Mouse (Mus musculus): ENCODE results near the gene Cdh20. TPM values are rescaled to one million over a fixed set of nuclear protein-coding genes. Genes with fewer than 3 reads are reported as not detected.

The Cdh20 gene
- total and polyA plus RNA-seq, 3 experiments, result not detected

GRCm38 (mm10) chr1:104957046-104957445 is 188.7 kb downstream of the Cdh20 start:
- no peak for DNase-seq (ENCODE audit: extremely low read depth)
- Histone ChIP-seq H3K27ac (ENCODE audit: insufficient read depth, low read depth) (no peak overlapping the region), H3K9ac (ENCODE audit: insufficient read depth, low read depth) (no peak overlapping the region), H3K4me1 (ENCODE audit: control insufficient read depth in 1 of 2, insufficient read depth in 2 of 2) (no peaks in the 10 kb centered on the region), H3K9me3 (replicated peaks; ENCODE audit: low read length) (no peaks in the 10 kb centered on the region), H3K36me3 (replicated peaks in 1 of 2; ENCODE audit: control insufficient read depth in 1 of 2, insufficient read depth in 1 of 2, low read length in 1 of 2) (no peaks in the 10 kb centered on the region), H3K4me2 (ENCODE audit: insufficient read depth, low read depth, poor library complexity, severe bottlenecking) (no peak overlapping the region), H3K79me2 (replicated peaks; ENCODE audit: control insufficient read depth, extremely low read depth, insufficient read depth, poor library complexity, severe bottlenecking) (no peaks in the 10 kb centered on the region), H3K4me3 (replicated peaks in 1 of 3; ENCODE audit: low read depth in 2 of 3, low read length in 2 of 3, poor library complexity in 1 of 3) (no peak overlapping the region), H3K27me3 (replicated peaks) (peaks cover 13% of the 10 kb centered on the region)
- TF ChIP-seq EP300 (IDR thresholded peaks at IDR 0.05; ENCODE audit: low read length) (no peak), ZMIZ1 (IDR thresholded peaks at IDR 0.05; ENCODE audit: low read depth, low read length) (no peak), HCFC1 (IDR thresholded peaks at IDR 0.05; ENCODE audit: low read depth, low read length) (no peak)
- dilution Hi-C loops (cut with MboI; ENCODE audit: extremely low pct_ligation_motif_present, extremely low pct_unique_long_range_greater_than_20kb, low sequenced_read_pairs), result no loop called here
- in situ Hi-C loops (cut with MboI; ENCODE audit: low pct_ligation_motif_present, low pct_unique_long_range_greater_than_20kb, low sequenced_read_pairs), result no loop called here

- no peaks in the 10 kb centered on the region for H3K4me1 ChIP-seq (ENCODE audit: control insufficient read depth in 1 of 2, insufficient read depth in 2 of 2)
- H3K27me3 ChIP-seq (replicated peaks), result peaks cover 8% of the 10 kb centered on the region
- H3K9me3 ChIP-seq (replicated peaks; ENCODE audit: low read length), result no peaks in the 10 kb centered on the region
- no peak overlapping the region for H3K9ac ChIP-seq (ENCODE audit: insufficient read depth, low read depth)
- in situ Hi-C loops (cut with MboI; ENCODE audit: low pct_ligation_motif_present, low pct_unique_long_range_greater_than_20kb, low sequenced_read_pairs) (no loop called here), dilution Hi-C loops (cut with MboI; ENCODE audit: extremely low pct_ligation_motif_present, extremely low pct_unique_long_range_greater_than_20kb, low sequenced_read_pairs) (no loop called here)
- no peak overlapping the region for H3K4me3 ChIP-seq (replicated peaks in 1 of 3; ENCODE audit: low read depth in 2 of 3, low read length in 2 of 3, poor library complexity in 1 of 3)
- no peaks in the 10 kb centered on the region for H3K79me2 ChIP-seq (replicated peaks; ENCODE audit: control insufficient read depth, extremely low read depth, insufficient read depth, poor library complexity, severe bottlenecking)
- TF ChIP-seq CHD2 (IDR thresholded peaks at IDR 0.05; ENCODE audit: low read length), result no peak
- no peak for TF ChIP-seq HCFC1 (IDR thresholded peaks at IDR 0.05; ENCODE audit: low read depth, low read length)
- TF ChIP-seq TBP (conservative IDR thresholded peaks at IDR 0.05; ENCODE audit: low read depth, low read length), result no peak
- TF ChIP-seq USF1 (IDR thresholded peaks at IDR 0.05; ENCODE audit: low read depth, low read length), result no peak
- no peak for TF ChIP-seq POLR2A (IDR thresholded peaks at IDR 0.05; ENCODE audit: low read depth, low read length)
- TF ChIP-seq NRF1 (IDR thresholded peaks at IDR 0.05; ENCODE audit: low read depth, low read length), result no peak
- TF ChIP-seq USF2 (conservative IDR thresholded peaks at IDR 0.05; ENCODE audit: low read depth, low read length), result no peak
- no peak for TF ChIP-seq JUND (conservative IDR thresholded peaks at IDR 0.05; ENCODE audit: low read depth, low read length)
- TF ChIP-seq ZNF384 (IDR thresholded peaks at IDR 0.05; ENCODE audit: low read depth, low read length), result no peak
- TF ChIP-seq ETS1 (conservative IDR thresholded peaks at IDR 0.05; ENCODE audit: low read depth, low read length), result no peak
- TF ChIP-seq GABPA (IDR thresholded peaks at IDR 0.05; ENCODE audit: insufficient replicate concordance, low read depth, low read length), result no peak
- no peak for TF ChIP-seq SIN3A (IDR thresholded peaks at IDR 0.05; ENCODE audit: low read length)
- TF ChIP-seq E2F4 (IDR thresholded peaks at IDR 0.05; ENCODE audit: insufficient replicate concordance, low read depth, low read length), result no peak
- TF ChIP-seq SMC3 (IDR thresholded peaks at IDR 0.05; ENCODE audit: low read depth, low read length), result no peak
- TF ChIP-seq ZC3H11A (IDR thresholded peaks at IDR 0.05; ENCODE audit: low read depth, low read length), result no peak
- no peak for TF ChIP-seq MEF2A (IDR thresholded peaks at IDR 0.05; ENCODE audit: borderline replicate concordance, low read depth, low read length)
- no peak for DNase-seq (ENCODE audit: extremely low read depth)
- no peak overlapping the region for H3K27ac ChIP-seq (ENCODE audit: insufficient read depth, low read depth)
- H3K36me3 ChIP-seq (replicated peaks in 1 of 2; ENCODE audit: control insufficient read depth in 1 of 2, insufficient read depth in 1 of 2, low read length in 1 of 2), result no peaks in the 10 kb centered on the region
- no peak overlapping the region for H3K4me2 ChIP-seq (ENCODE audit: insufficient read depth, low read depth, poor library complexity, severe bottlenecking)
Measured at GRCm38 (mm10) chr1:104961670-104962069, 193.3 kb downstream of the Cdh20 start.
